Mouse (Mus musculus) lung, postnatal 14 days (tissue): ENCODE results near the gene Vps54.
"Not testable (repeated sequence)": the region's sequence is repeated elsewhere in the genome, so short reads cannot be mapped to it uniquely, and the experiment has no call there.

Experiments
- DNase-seq: peaks from one replicate; pipeline ENCODE4 v3.0.0; 2021

Vps54 gene

GRCm38 (mm10) chr11:21247203-21247865, 8.3 kb downstream of the Vps54 start:
- no peak for DNase-seq

- no peak for DNase-seq
These were observed 8.9 kb downstream of the Vps54 start for GRCm38 (mm10) chr11:21247940-21248339.

GRCm38 (mm10) chr11:21250366-21250765, 11.3 kb downstream of the Vps54 start:
- peak; percentile 28 for DNase-seq

- not testable (repeated sequence) for DNase-seq
These were observed 19.5 kb downstream of the Vps54 start for GRCm38 (mm10) chr11:21258611-21259010.

GRCm38 (mm10) chr11:21265423-21265822, 26.3 kb downstream of the Vps54 start:
- DNase-seq, result no peak

GRCm38 (mm10) chr11:21276151-21276550, 37.1 kb downstream of the Vps54 start:
- no peak for DNase-seq

GRCm38 (mm10) chr11:21286391-21286790, 47.3 kb downstream of the Vps54 start:
- no peak for DNase-seq

GRCm38 (mm10) chr11:21288153-21288552, 49.1 kb downstream of the Vps54 start:
- not testable (repeated sequence) for DNase-seq

- no peak for DNase-seq
These were observed 56.4 kb downstream of the Vps54 start for GRCm38 (mm10) chr11:21295486-21295885.

- DNase-seq, result no peak
These were observed 64.5 kb downstream of the Vps54 start for GRCm38 (mm10) chr11:21303619-21304018.

- no peak for DNase-seq
These were observed 68.1 kb downstream of the Vps54 start for GRCm38 (mm10) chr11:21307078-21307668.

- peak; percentile 43 for DNase-seq
These were observed 69.0 kb downstream of the Vps54 start for GRCm38 (mm10) chr11:21308119-21308518.

GRCm38 (mm10) chr11:21309516-21309915, 70.4 kb downstream of the Vps54 start:
- no peak for DNase-seq

GRCm38 (mm10) chr11:21313922-21314657, 75.0 kb downstream of the Vps54 start:
- DNase-seq, result no peak

GRCm38 (mm10) chr11:21321577-21321976, 82.5 kb downstream of the Vps54 start:
- DNase-seq, result no peak

GRCm38 (mm10) chr11:21322349-21322748, 83.3 kb downstream of the Vps54 start:
- no peak for DNase-seq

- DNase-seq, result no peak
These were observed 86.7 kb downstream of the Vps54 start for GRCm38 (mm10) chr11:21325781-21326180.

- no peak for DNase-seq
These were observed 87.7 kb downstream of the Vps54 start for GRCm38 (mm10) chr11:21326770-21327169.

GRCm38 (mm10) chr11:21327486-21327885, 88.4 kb downstream of the Vps54 start:
- no peak for DNase-seq

GRCm38 (mm10) chr11:21328141-21328540, 89.1 kb downstream of the Vps54 start:
- no peak for DNase-seq

- DNase-seq, result no peak
These were observed 93.7 kb downstream of the Vps54 start for GRCm38 (mm10) chr11:21332639-21333295.

GRCm38 (mm10) chr11:21337855-21338254, 98.8 kb downstream of the Vps54 start:
- no peak for DNase-seq

GRCm38 (mm10) chr11:21339088-21339487, 100.0 kb downstream of the Vps54 start:
- DNase-seq, result no peak

GRCm38 (mm10) chr11:21343490-21343889, 104.4 kb downstream of the Vps54 start:
- no peak for DNase-seq
